In the genomic region with DNA sequence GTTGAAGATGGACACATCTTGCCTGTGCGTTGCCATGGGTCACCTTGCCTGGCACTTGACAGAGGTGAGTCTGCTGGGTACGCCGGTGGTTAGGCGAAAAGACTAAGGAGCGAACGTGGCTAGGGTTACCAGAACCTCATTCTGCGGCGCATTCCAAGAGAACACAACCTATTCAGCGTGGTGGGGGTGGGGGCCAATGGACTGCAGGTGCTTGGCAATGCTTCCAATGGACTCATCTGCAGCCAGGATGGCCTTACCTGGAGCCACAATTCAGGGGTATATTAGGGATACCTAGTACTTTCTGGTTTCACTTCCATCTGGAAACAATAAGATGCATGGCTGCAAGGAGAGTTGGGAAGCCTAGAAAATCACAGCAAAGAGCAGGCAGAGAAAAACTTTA, we compare ENCODE assay signal across 24 mouse cellular contexts. TPM values are rescaled to one million over a fixed set of nuclear protein-coding genes. Genes with fewer than 3 reads are reported as not detected.
A peak's percentile ranks its signal among the peaks of the same experiment; 100 is the strongest.
DNase-seq lines count a peak whose midpoint lies in the region; ATAC-seq and TF ChIP-seq lines count a peak whose summit lies in the region.
"Had no signal": no experiment of that assay in that cellular context is flagged by ENCODE, and none has a peak within 500 bp of the region (broad histone marks: within the 10 kb centered on the region; RNA-seq: fewer than 3 reads in every experiment).

A gene (minus strand): TSS at position 101 of the 400 bp plus-strand sequence.

- no peaks in the 10 kb centered on the region for H3K9me3 ChIP-seq in stomach, embryonic 14.5 days (ENCODE audit: control insufficient read depth, low read depth, low read length)
- no peaks in the 10 kb centered on the region for H3K9me3 ChIP-seq in stomach, postnatal 0 days (ENCODE audit: control insufficient read depth, low read length)

- intact Hi-C loops in gastrocnemius, adult 2 months (cut with DNase I): no loop called here
- intact Hi-C loops in gastrocnemius, postnatal 14 days (cut with DNase I; ENCODE audit: low total_unique reads): no loop called here
- intact Hi-C loops in left cerebral cortex, adult 2 months (cut with DNase I): no loop called here

- no peak within 1 kb of the TSS for H3K9ac ChIP-seq in stomach, embryonic 14.5 days (replicated peaks; ENCODE audit: low read depth, low read length)
- no peak within 1 kb of the TSS for H3K9ac ChIP-seq in stomach, postnatal 0 days (ENCODE audit: low read length)

- no peak within 1 kb of the TSS for H3K27ac ChIP-seq in gastrocnemius, adult 2 months
- no peak within 1 kb of the TSS for H3K27ac ChIP-seq in stomach, embryonic 14.5 days (ENCODE audit: low read length)
- no peak within 1 kb of the TSS for H3K27ac ChIP-seq in stomach, postnatal 0 days (replicated peaks)
- H3K27ac ChIP-seq in testis, adult 2 months (ENCODE audit: control insufficient read depth, insufficient read depth, low read depth, low read length): no peak within 1 kb of the TSS
- no peak within 1 kb of the TSS for H3K27ac ChIP-seq in left cerebral cortex, adult 2 months

- no peak within 1 kb of the TSS for H3K4me2 ChIP-seq in stomach, embryonic 14.5 days (replicated peaks; ENCODE audit: low read depth, low read length)
- no peak within 1 kb of the TSS for H3K4me2 ChIP-seq in stomach, postnatal 0 days (replicated peaks; ENCODE audit: low read depth)

- no peaks in the 10 kb centered on the region for H3K4me1 ChIP-seq in stomach, embryonic 14.5 days (ENCODE audit: control insufficient read depth, insufficient read depth, low read length)
- H3K4me1 ChIP-seq in stomach, postnatal 0 days (replicated peaks; ENCODE audit: control insufficient read depth, insufficient read depth): no peaks in the 10 kb centered on the region
- H3K4me1 ChIP-seq in testis, adult 2 months (ENCODE audit: control insufficient read depth, insufficient read depth, low read length): peaks cover 4% of the 10 kb centered on the region

- no peak for TF ChIP-seq EP300 in stomach, postnatal 0 days (optimal IDR thresholded peaks at IDR 0.05)

- H3K4me3 ChIP-seq in gastrocnemius, adult 2 months: no peak within 1 kb of the TSS
- no peak within 1 kb of the TSS for H3K4me3 ChIP-seq in stomach, embryonic 14.5 days (ENCODE audit: low read depth, low read length)
- no peak within 1 kb of the TSS for H3K4me3 ChIP-seq in stomach, postnatal 0 days (ENCODE audit: low read depth, low read length)
- peak within 1 kb of the TSS; percentile 76 for H3K4me3 ChIP-seq in testis, adult 2 months (ENCODE audit: control insufficient read depth, low read depth, low read length)
- no peak within 1 kb of the TSS for H3K4me3 ChIP-seq in left cerebral cortex, adult 2 months

- 93% methylated on average over 9 of the region's 9 CpGs for WGBS in stomach, embryonic 14.5 days
- 90% methylated on average over 9 of the region's 9 CpGs for WGBS in stomach, postnatal 0 days

- DNase-seq in gastrocnemius, adult 2 months: peak; percentile 13
- DNase-seq in gastrocnemius, postnatal 14 days: no peak
- no peak for DNase-seq in stomach, postnatal 0 days (ENCODE audit: low spot score)
- DNase-seq in testis, postnatal 10 days (ENCODE audit: low spot score): no peak
- DNase-seq in left cerebral cortex, adult 2 months (ENCODE audit: extremely low spot score in 1 of 2, low spot score in 2 of 2): no peak
- DNase-seq: adrenal gland, adult 2 months; adrenal gland, adult 8-10 months; adrenal gland, postnatal 10 days; adrenal gland, postnatal 14 days; adrenal gland, postnatal 25 days; adrenal gland, postnatal 36 days; B cell, adult 2 months; cerebellum, adult 11 months; cerebellum, adult 11-12 months had no signal

- TF ChIP-seq POLR2A in testis, adult 2 months (IDR thresholded peaks at IDR 0.05; ENCODE audit: control insufficient read depth, low read depth, low read length): peak; percentile 41; the same call in 1 of the 2 replicates

- H3K36me3 ChIP-seq in stomach, embryonic 14.5 days (ENCODE audit: control insufficient read depth, insufficient read depth, low read length): no peaks in the 10 kb centered on the region
- H3K36me3 ChIP-seq in stomach, postnatal 0 days (ENCODE audit: control insufficient read depth, insufficient read depth, low read length): no peaks in the 10 kb centered on the region
- no peaks in the 10 kb centered on the region for H3K36me3 ChIP-seq in testis, adult 2 months (ENCODE audit: control insufficient read depth, insufficient read depth, low read length)
- H3K36me3 ChIP-seq: G1E had no signal

- TF ChIP-seq CTCF in gastrocnemius, adult 2 months (IDR thresholded peaks at IDR 0.05): no peak
- no peak for TF ChIP-seq CTCF in stomach, postnatal 0 days (IDR thresholded peaks at IDR 0.05; ENCODE audit: low read depth)
- no peak for TF ChIP-seq CTCF in testis, adult 2 months (IDR thresholded peaks at IDR 0.05; ENCODE audit: control insufficient read depth, insufficient read depth, insufficient replicate concordance, low read depth, low read length)
- TF ChIP-seq CTCF in left cerebral cortex, adult 2 months (IDR thresholded peaks at IDR 0.05): no peak

- 0 out of 2 replicates have a peak, but pooled peaks have one; percentile 2 for ATAC-seq in stomach, embryonic 14.5 days (ENCODE audit: insufficient number of reproducible peaks, insufficient read depth, low FRiP score, low read depth)
- no peak for ATAC-seq in stomach, postnatal 0 days (ENCODE audit: low FRiP score, low TSS enrichment)
- ATAC-seq in megakaryocyte, adult 5-6 weeks (ENCODE audit: poor library complexity, severe bottlenecking): 0 out of 2 replicates have a peak, but pooled peaks have one; percentile 21
- ATAC-seq: activated CD4-positive, CD25-positive, alpha-beta regulatory T cell, adult 4 months; CD4-positive, CD25-positive, alpha-beta regulatory T cell, adult 4 months; Patski had no signal

- no peaks in the 10 kb centered on the region for H3K27me3 ChIP-seq in stomach, embryonic 14.5 days (ENCODE audit: control insufficient read depth, insufficient read depth, low read length)
- H3K27me3 ChIP-seq in stomach, postnatal 0 days (ENCODE audit: control insufficient read depth, insufficient read depth, low read length): no peaks in the 10 kb centered on the region
- no peaks in the 10 kb centered on the region for H3K27me3 ChIP-seq in testis, adult 2 months (ENCODE audit: control insufficient read depth, insufficient read depth, low read length)
- H3K27me3 ChIP-seq: CH12.LX, Patski had no signal

RNA-seq across cellular contexts. Expression of the gene that starts here (rescaled TPM):
- under 1 TPM; 0.31 to 0.87 TPM for total RNA-seq in gastrocnemius, adult 2 months (2021)
- total RNA-seq in gastrocnemius, postnatal 14 days (2021): under 1 TPM; 0.13 to 0.23 TPM
- polyA plus RNA-seq in stomach, embryonic 14.5 days (2014; fragmentation: Nextera tagmentation; extraction: Ambion mirVana): not detected in 2 replicates
- not detected in 2 replicates for polyA plus RNA-seq in stomach, postnatal 0 days (2015; fragmentation: Nextera tagmentation; extraction: Ambion mirVana)
- polyA plus RNA-seq in testis, adult 2 months (2012; rRNA removed): 117 and 122 TPM in 2 replicates
- total RNA-seq in megakaryocyte, adult 5-6 weeks (2015): 0.09 TPM in 1 of 2 replicates, not detected in the other
- not detected in 2 replicates for total RNA-seq in megakaryocyte, adult 5-6 weeks (2017)
- under 1 TPM in 1 of 2 experiments, not detected in 1; 0.16 TPM for total RNA-seq in left cerebral cortex, adult 2 months (2021)
- total RNA-seq: adrenal gland, adult 2 months; adrenal gland, adult 8-10 months; adrenal gland, postnatal 10 days; adrenal gland, postnatal 14 days; adrenal gland, postnatal 25 days; adrenal gland, postnatal 36 days; adrenal gland, postnatal 4 days had no signal
- polyA plus RNA-seq: adrenal gland, adult 2 months; brain, embryonic 14.5 days had no signal

Comparison
In these comparisons a context has a peak if more than half of its experiments do, and no peak if none do; other contexts are left out.
1. RNA of the gene that starts here (polyA plus RNA-seq): 117 to 122 TPM in testis, adult 2 months; not detected in stomach, embryonic 14.5 days and not detected in stomach, postnatal 0 days; every median in the first group is over 100 times any median in the second.
2. Peak in DNase-seq in gastrocnemius, adult 2 months; RNA of the gene not detected or under 1 TPM.
3. Peak in ATAC-seq in stomach, embryonic 14.5 days; RNA of the gene not detected or under 1 TPM.
4. Peak in ATAC-seq in megakaryocyte, adult 5-6 weeks; RNA of the gene not detected or under 1 TPM.